Mouse (Mus musculus) heart, embryonic 16.5 days (tissue): Measurements from ENCODE around the gene Rps3. TPM values are rescaled to one million over a fixed set of nuclear protein-coding genes. Genes with fewer than 3 reads are reported as not detected.

Experiments
- ATAC-seq: fragments of 200-750 bp; cut with Nextera tagmentation; replicated peaks from 2 replicates; pipeline ENCODE4 v1.8.0; 2017; ENCODE audit warnings: moderate number of reproducible peaks; ENCODE audit not compliant: insufficient read depth, low FRiP score; ENCODE audit errors: extremely low read depth
- H3K27ac ChIP-seq: fragments of 300-500 bp; sonication (generic); 2 replicates; pipeline ENCODE4 v1.5.1; 2014; ENCODE audit warnings: mild to moderate bottlenecking, low read length, control low read depth, moderate library complexity
- H3K27me3 ChIP-seq: fragments of 300-500 bp; sonication (generic); 2 replicates; pipeline ENCODE4 v1.6.1; 2014; ENCODE audit warnings: low read length, mixed read lengths; ENCODE audit not compliant: control insufficient read depth, insufficient read depth
- H3K36me3 ChIP-seq: fragments of 300-500 bp; sonication (generic); 2 replicates; pipeline ENCODE4 v1.6.1; 2014; ENCODE audit not compliant: control insufficient read depth, insufficient read depth
- H3K4me1 ChIP-seq: fragments of 300-500 bp; sonication (generic); 2 replicates; pipeline ENCODE4 v1.6.1; 2014; ENCODE audit warnings: low read length, mixed read lengths; ENCODE audit not compliant: control insufficient read depth, insufficient read depth
- H3K4me2 ChIP-seq: fragments of 300-500 bp; sonication (generic); 2 replicates; pipeline ENCODE4 v1.6.1; 2014; ENCODE audit warnings: low read depth, mild to moderate bottlenecking, control low read depth, low read length
- H3K4me3 ChIP-seq: fragments of 300-500 bp; sonication (generic); 2 replicates; pipeline ENCODE4 v1.5.1; 2014; ENCODE audit warnings: mild to moderate bottlenecking, control low read depth, low read length
- H3K9ac ChIP-seq: fragments of 300-500 bp; sonication (generic); 2 replicates; pipeline ENCODE4 v1.6.1; 2014; ENCODE audit warnings: low read length, control low read depth
- H3K9me3 ChIP-seq: fragments of 300-500 bp; sonication (generic); replicated peaks from 2 replicates; pipeline ENCODE4 v1.6.1; 2016; ENCODE audit warnings: low read length; ENCODE audit not compliant: control insufficient read depth
- WGBS: fragments of 180-500 bp; shearing (Covaris S2); extraction: QIAGEN DNeasy Blood & Tissue Kit; methylation state at CpG from one replicate; pipeline ENCODE4 v1.1.7; 2014; 5-methylcytosine and 5-hydroxymethylcytosine counted together
- polyA plus RNA-seq: library from polyadenylated mRNA; unstranded; fragments of >200 nt; fragmentation: Nextera tagmentation; extraction: Ambion mirVana; gene quantifications from 2 replicates; pipeline ENCODE4 v1.2.1, GENCODE M21; 2015

Gene Rps3
- polyA plus RNA-seq, 1 experiment from 2014 or later = 474 TPM

DNA sequence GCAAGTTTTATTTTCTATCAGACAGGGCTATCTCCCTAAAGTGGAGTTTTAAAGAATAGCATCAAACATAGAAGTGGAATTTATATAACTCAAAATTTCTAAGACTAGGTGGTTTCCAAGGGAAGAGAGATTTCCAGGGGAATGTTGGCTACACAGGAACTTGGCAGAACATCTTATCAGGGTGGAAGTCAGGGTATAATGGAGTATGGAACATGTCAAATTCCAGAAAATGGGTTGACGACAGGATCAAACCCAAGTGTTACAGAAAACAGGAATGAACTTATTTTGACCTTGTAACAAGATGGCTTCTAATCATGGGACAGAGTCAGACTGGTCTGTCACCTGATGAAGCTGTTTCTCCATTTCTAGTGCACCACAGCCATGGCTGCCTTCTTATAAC is 1.1 kb upstream of the Rps3 start:
- Histone ChIP-seq H3K4me2 (no peak overlapping the region), H3K36me3 (peaks cover 27% of the 10 kb centered on the region), H3K4me3 (no peak overlapping the region), H3K9ac (no peak overlapping the region), H3K4me1 (peaks cover 29% of the 10 kb centered on the region), H3K27ac (no peak overlapping the region), H3K9me3 (no peaks in the 10 kb centered on the region), H3K27me3 (no peaks in the 10 kb centered on the region)
- WGBS = 38% methylated on average over 1 of the region's 1 CpGs
- ATAC-seq = no peak

DNA sequence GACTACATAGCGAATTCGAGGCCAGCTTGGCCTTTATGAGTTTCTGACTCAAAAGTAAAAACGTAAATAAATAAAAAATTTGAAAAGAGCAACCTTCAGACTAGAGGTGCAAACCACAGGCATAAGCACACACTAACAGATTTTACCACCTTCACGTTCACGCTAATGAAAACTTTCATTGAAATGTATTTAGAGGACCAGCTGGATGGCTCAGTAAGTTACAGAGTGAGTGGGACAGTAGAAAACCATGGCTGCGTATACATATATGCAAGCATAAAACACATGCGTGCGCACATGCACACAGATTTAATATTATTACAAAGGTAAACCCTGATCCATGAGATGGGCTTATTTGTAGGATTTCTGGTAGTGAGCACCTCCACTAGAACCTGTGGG is 384 bp upstream of the Rps3 start:
- Histone ChIP-seq H3K4me3 (peak overlapping the region; percentile 65), H3K4me2 (peak overlapping the region; percentile 64), H3K9me3 (no peaks in the 10 kb centered on the region), H3K9ac (peak overlapping the region; percentile 45; the same call in 1 of the 2 replicates), H3K27ac (peak overlapping the region; percentile 58), H3K27me3 (no peaks in the 10 kb centered on the region), H3K4me1 (peaks cover 31% of the 10 kb centered on the region), H3K36me3 (peaks cover 35% of the 10 kb centered on the region)
- WGBS = 44% methylated on average over 8 of the region's 8 CpGs
- no peak for ATAC-seq

DNA sequence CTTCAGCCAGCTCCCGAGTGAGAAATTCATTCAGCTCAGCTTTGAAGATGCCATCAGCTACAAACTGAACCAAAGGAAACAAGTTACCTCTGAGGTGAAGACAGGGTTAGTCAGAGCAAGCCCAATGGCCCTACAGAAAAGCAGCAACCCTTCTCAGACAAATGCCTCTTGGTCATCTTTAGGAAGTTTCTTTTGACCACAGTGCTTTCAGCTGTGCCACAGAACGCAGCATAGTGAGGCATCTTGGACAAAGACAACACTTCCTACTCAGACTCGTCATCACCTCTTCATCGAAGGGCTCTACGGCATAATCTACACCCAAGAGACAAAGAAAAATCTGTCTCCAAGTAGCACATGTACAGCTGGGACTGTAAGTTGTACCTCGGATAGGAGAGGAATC is 901 bp downstream of the Rps3 start:
- WGBS = 0% methylated on average over 6 of the region's 6 CpGs
- ATAC-seq = no peak
- peaks cover 31% of the 10 kb centered on the region for H3K4me1 ChIP-seq
- H3K9me3 ChIP-seq = no peaks in the 10 kb centered on the region
- no peaks in the 10 kb centered on the region for H3K27me3 ChIP-seq
- H3K4me3 ChIP-seq = peak overlapping the region; percentile 65
- H3K36me3 ChIP-seq = peaks cover 48% of the 10 kb centered on the region
- peak overlapping the region; percentile 84 for H3K9ac ChIP-seq
- peak overlapping the region; percentile 86 for H3K4me2 ChIP-seq
- H3K27ac ChIP-seq = peak overlapping the region; percentile 82

DNA sequence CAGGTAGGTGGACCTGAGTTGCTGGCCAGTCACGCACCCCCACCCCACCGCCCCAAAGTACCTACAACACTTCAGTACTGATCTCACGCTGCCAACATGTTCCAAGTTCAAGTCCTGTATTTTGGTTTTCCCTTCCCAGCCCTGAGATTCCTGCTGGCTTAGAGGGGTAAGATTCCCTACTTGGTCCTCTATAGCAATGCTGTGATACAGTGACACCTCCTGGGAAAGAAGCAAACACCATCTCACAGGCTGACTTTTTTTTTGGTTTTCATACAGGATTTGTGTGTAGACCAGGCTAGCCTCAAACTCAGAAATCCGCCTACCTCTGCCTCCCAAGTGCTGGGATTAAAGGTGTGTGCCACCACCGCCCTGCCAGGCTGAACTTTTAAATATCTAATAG is 6.3 kb downstream of the Rps3 start:
- WGBS = 86% methylated on average over 5 of the region's 5 CpGs
- ATAC-seq = no peak
- H3K4me2 ChIP-seq = no peak overlapping the region

DNA sequence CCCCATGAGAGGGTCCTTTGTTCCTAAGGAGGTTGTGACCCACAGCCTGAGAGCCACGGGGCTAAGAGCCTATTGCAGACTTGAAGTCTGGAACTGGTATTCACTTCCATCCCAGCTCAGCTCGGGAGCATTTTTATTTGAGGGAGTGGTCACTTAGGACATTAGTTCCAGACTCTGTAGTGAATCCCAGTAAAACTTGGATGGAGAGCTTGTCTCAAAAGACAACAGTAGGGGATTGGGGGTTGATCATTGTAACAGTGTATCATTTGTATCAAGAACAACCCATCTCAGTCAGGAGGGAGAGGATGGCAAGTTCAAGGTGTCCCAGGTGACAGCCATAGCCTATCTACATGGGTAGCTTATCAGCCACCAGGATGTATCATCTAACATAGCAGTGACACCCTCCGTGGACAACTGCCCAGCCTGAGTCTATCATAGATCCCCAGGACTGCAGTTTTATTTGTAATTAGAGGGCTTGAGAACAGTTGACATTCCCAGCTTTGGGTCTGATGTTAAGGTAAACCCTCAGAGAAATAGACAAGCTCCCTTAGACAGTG is 6.9 kb downstream of the Rps3 start:
- no peak for ATAC-seq
- Histone ChIP-seq H3K4me1 (peaks cover 28% of the 10 kb centered on the region), H3K9ac (no peak overlapping the region), H3K9me3 (no peaks in the 10 kb centered on the region), H3K36me3 (peaks cover 63% of the 10 kb centered on the region), H3K27me3 (no peaks in the 10 kb centered on the region), H3K4me3 (no peak overlapping the region), H3K4me2 (no peak overlapping the region), H3K27ac (no peak overlapping the region)
- WGBS = 35% methylated on average over 3 of the region's 3 CpGs

More for the DNA sequence above, 6.3 kb downstream of the Rps3 start:
- Histone ChIP-seq H3K36me3 (peaks cover 69% of the 10 kb centered on the region), H3K9me3 (no peaks in the 10 kb centered on the region), H3K27me3 (no peaks in the 10 kb centered on the region), H3K4me3 (no peak overlapping the region), H3K9ac (no peak overlapping the region), H3K4me1 (peaks cover 34% of the 10 kb centered on the region), H3K27ac (no peak overlapping the region)

DNA sequence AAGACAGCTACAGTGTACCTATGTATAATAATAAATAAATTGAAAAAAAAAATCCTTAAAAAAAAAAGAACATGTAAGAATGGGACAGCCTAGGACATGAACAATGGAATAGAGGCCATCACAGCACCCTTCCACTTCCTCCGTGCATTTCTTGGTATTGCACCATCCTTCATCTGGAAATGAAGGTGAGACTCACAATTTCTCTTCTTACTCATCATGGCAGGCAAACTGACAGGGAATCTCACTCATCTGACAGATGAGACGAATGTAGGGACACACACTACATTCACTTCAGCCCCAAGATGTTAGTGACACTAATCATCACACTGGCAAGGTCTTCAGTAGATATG is 8.0 kb downstream of the Rps3 start:
- WGBS = 88% methylated on average over 2 of the region's 2 CpGs
- Histone ChIP-seq H3K27me3 (no peaks in the 10 kb centered on the region), H3K4me1 (peaks cover 17% of the 10 kb centered on the region), H3K9me3 (no peaks in the 10 kb centered on the region), H3K4me2 (no peak overlapping the region), H3K4me3 (no peak overlapping the region), H3K9ac (no peak overlapping the region), H3K27ac (no peak overlapping the region), H3K36me3 (peaks cover 52% of the 10 kb centered on the region)
- no peak for ATAC-seq

DNA sequence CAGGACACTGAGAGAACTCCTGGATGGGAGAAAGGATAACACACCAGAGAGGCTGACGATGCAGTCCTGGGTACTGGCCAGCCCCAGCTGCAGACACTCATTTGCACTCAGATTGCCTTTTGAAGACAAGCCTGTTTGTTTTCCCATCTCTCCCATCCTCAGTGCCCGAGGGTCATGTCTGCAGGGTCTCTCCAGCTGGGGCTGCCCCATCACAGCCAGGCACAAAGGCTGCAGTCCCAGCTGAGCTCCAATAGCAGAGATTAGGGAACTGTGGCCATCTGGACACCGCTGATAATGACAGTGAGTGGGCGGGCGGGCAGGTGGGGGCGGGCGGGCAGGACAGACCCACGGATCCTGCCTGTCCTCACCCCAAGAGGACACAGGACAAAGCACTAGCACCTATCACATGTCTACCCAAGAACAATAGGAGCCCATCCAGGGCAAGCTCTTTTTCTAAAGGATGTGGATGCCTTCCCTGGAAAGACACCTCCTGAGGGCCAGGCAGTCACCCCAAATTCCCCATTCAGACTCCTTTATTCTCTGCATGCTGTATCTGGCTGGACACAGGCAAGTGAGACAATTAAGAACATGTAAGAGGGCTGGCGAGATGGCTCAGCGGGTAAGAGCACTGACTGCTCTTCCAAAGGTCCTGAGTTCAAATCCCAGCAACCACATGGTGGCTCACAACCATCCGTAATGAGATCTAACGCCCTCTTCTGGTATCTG is 8.5 kb downstream of the Rps3 start:
- Histone ChIP-seq H3K9me3 (no peaks in the 10 kb centered on the region), H3K27ac (no peak overlapping the region), H3K9ac (no peak overlapping the region), H3K4me1 (peaks cover 12% of the 10 kb centered on the region), H3K36me3 (peaks cover 47% of the 10 kb centered on the region), H3K4me3 (no peak overlapping the region), H3K27me3 (no peaks in the 10 kb centered on the region), H3K4me2 (no peak overlapping the region)
- no peak; the same call in 1 of the 2 replicates for ATAC-seq
- WGBS = 52% methylated on average over 12 of the region's 12 CpGs

DNA sequence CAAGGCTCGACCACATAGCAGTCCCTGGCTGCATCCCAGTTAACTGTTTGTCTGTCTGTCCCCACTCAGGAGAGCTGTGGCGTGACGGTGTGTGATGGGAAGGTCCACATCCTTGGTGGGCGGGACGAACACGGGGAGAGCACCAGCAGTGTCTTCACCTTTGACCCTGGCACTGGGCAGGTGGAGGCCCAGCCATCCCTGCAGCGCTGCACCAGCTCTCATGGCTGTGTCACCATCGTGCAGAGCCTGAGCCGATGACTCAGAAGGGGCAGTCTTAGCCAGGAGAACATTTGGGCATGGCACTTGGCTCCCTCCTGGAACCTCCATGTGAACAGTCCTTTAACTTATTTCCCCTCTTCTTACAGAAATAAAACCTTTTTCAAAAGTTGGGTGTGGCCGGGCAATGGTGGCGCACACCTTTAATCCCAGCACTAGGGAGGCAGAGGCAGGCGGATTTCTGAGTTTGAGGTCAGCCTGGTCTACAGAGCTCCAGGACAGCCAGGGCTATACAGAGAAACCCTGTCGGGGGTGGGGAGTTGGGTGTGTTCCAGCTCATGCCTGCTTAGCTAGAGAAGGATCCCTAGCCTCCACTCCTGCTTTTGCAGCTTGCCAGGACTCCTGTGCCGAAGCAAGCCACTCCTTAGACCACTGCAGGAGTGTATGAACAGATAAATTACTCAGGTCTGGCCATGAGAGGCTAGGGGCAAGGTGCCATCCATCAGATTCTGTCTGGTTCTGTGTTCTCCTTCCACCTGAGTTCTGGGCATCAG is 9.7 kb downstream of the Rps3 start:
- Histone ChIP-seq H3K9me3 (no peaks in the 10 kb centered on the region), H3K36me3 (peaks cover 35% of the 10 kb centered on the region), H3K4me1 (peaks cover 13% of the 10 kb centered on the region), H3K9ac (no peak overlapping the region), H3K4me2 (no peak overlapping the region), H3K4me3 (no peak overlapping the region), H3K27me3 (no peaks in the 10 kb centered on the region), H3K27ac (no peak overlapping the region)
- ATAC-seq = no peak
- 77% methylated on average over 14 of the region's 14 CpGs for whole genome bisulfite sequencing

DNA sequence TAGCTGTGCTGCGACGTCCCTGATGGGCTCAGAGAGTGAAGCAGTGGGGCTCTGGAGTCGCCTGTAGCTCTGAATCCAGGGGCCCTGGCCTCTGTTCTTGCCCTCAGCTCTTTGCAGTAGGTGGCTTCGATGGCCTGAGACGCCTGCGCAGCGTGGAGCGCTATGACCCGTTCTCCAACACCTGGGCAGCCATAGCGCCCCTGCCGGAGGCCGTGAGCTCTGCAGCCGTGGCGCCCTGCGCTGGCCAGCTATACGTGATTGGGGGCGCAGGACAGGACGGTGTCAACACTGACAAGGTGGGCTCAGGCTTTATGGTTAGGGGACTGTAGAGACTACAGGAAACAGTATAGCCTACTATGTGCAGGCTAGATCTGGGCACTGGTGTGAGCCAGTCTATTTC is 12.0 kb downstream of the Rps3 start:
- Histone ChIP-seq H3K4me3 (no peak overlapping the region), H3K27ac (no peak overlapping the region), H3K27me3 (no peaks in the 10 kb centered on the region), H3K4me2 (no peak overlapping the region), H3K9ac (no peak overlapping the region), H3K4me1 (peaks cover 30% of the 10 kb centered on the region), H3K9me3 (no peaks in the 10 kb centered on the region), H3K36me3 (peaks cover 13% of the 10 kb centered on the region)
- no peak for ATAC-seq
- 69% methylated on average over 18 of the region's 18 CpGs for WGBS
